Mouse (Mus musculus): ENCODE measurements around the gene Stk40.

DNA sequence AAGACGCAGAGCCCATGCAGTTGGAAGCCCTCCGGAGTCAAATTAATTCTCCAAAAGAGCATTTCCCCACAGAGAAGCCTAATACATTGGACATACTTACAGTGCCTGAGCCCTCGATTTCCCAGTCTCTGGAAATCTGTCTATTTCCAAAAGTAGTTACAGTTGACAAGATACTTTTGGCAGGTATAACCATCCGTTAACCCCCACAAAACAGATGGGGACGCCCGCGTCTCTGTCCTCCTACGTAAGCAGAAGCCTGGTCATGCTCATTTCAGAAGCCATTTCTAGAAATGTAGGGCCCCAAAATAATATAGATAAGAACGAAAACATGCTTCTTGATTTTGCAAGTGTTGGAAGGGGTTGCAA, 44.8 kb upstream of the Stk40 start:
- TF ChIP-seq POLR2A (IDR thresholded peaks at IDR 0.05; ENCODE audit: extremely low read depth, insufficient read depth, low read length) (no peak), CTCF (IDR thresholded peaks at IDR 0.05; ENCODE audit: low read depth, low read length) (no peak)

Measured in liver, adult 2 months (tissue).